ENCODE assay signal across 9 mouse cellular contexts in the genomic region with DNA sequence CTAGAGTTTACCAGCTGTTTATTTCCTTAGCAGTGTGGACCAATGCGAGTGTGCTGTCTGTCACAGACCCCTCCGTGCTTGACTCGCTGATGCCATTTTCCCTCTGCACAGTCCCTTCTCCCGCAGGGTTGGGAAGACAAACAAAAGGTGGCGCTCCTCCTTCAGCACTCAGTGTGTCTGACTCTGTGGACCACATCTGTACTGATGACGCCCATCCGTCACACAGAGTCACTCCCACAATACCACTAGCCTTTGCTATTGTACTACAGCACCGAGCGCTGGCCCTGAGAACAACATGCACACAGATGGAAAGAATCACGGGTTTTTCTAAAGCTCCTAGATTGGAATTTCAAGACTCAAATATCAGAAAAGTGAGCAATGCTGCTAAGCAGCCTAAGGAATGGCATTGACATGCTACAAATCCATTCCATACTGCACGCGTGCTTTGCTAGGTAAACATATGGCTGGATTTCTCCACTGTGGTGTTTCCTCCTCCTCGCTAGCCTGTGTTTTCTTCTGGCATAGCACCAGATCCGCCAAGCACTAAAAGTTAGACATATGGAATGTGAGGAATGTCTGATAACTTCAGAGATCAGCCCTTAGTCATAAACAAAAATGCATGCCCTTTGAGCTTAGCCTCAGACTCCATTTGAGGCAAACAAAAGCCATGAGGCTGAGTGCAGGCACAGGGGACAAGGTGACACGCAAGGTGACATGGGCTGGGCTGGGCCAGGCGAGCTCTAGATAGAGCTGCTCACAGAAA. TPM values are rescaled to one million over a fixed set of nuclear protein-coding genes. Genes with fewer than 3 reads are reported as not detected.
DNase-seq lines count a peak whose midpoint lies in the region; ATAC-seq lines count a peak whose summit lies in the region.
"Had no signal": no experiment of that assay in that cellular context is flagged by ENCODE, and none has a peak within 500 bp of the region (broad histone marks: within the 10 kb centered on the region; RNA-seq: fewer than 3 reads in every experiment).

No protein-coding gene starts in this region.

- no peaks in the 10 kb centered on the region for H3K27me3 ChIP-seq in liver, embryonic 11.5 days (replicated peaks; ENCODE audit: control insufficient read depth, insufficient read depth, low read length)
- no peaks in the 10 kb centered on the region for H3K27me3 ChIP-seq in forebrain, embryonic 13.5 days
- no peaks in the 10 kb centered on the region for H3K27me3 ChIP-seq in kidney, embryonic 16.5 days (ENCODE audit: insufficient read depth, low read length)

- no peak overlapping the region for H3K4me3 ChIP-seq in liver, embryonic 11.5 days (ENCODE audit: low read depth, low read length)
- no peak overlapping the region for H3K4me3 ChIP-seq in forebrain, embryonic 13.5 days
- H3K4me3 ChIP-seq in kidney, embryonic 16.5 days (ENCODE audit: low read length), result peak overlapping the region; percentile 26
- H3K4me3 ChIP-seq: megakaryocyte, embryonic 14.5 days had no signal

- 61% methylated on average over 16 of the region's 16 CpGs for WGBS in liver, embryonic 11.5 days
- 46% methylated on average over 16 of the region's 16 CpGs for WGBS in forebrain, embryonic 13.5 days
- WGBS in kidney, embryonic 16.5 days, result 20% methylated on average over 16 of the region's 16 CpGs

- H3K27ac ChIP-seq in liver, embryonic 11.5 days (ENCODE audit: low read depth, low read length), result no peak overlapping the region
- H3K27ac ChIP-seq in forebrain, embryonic 13.5 days, result peak overlapping the region; percentile 21; the same call in 1 of the 2 replicates
- peak overlapping the region; percentile 93 for H3K27ac ChIP-seq in kidney, embryonic 16.5 days (ENCODE audit: low read length)

- no peaks in the 10 kb centered on the region for H3K36me3 ChIP-seq in liver, embryonic 11.5 days (ENCODE audit: control insufficient read depth, insufficient read depth, low read length)
- no peaks in the 10 kb centered on the region for H3K36me3 ChIP-seq in forebrain, embryonic 13.5 days (ENCODE audit: poor library complexity, severe bottlenecking)
- H3K36me3 ChIP-seq in kidney, embryonic 16.5 days (ENCODE audit: insufficient read depth, low read length), result no peaks in the 10 kb centered on the region

- H3K9me3 ChIP-seq in liver, embryonic 11.5 days (ENCODE audit: control insufficient read depth, low read length), result no peaks in the 10 kb centered on the region
- H3K9me3 ChIP-seq in forebrain, embryonic 13.5 days (replicated peaks), result no peaks in the 10 kb centered on the region
- H3K9me3 ChIP-seq in kidney, embryonic 16.5 days (ENCODE audit: low read length), result no peaks in the 10 kb centered on the region
- H3K9me3 ChIP-seq: megakaryocyte, embryonic 14.5 days had no signal

- ATAC-seq in liver, embryonic 11.5 days (replicated peaks; ENCODE audit: low FRiP score), result no peak
- peak; percentile 61 for ATAC-seq in forebrain, embryonic 13.5 days
- peak; percentile 82 for ATAC-seq in kidney, embryonic 16.5 days (ENCODE audit: low FRiP score, low TSS enrichment)

- DNase-seq in liver, embryonic 11.5 days (ENCODE audit: low spot score), result no peak
- no peak for DNase-seq in liver
- peak; percentile 38 for DNase-seq in lung, postnatal 14 days
- DNase-seq in thymus, postnatal 14 days, result no peak
- no peak for DNase-seq in thymus, adult 18-20 months
- DNase-seq in urinary bladder, adult 2 months (ENCODE audit: low spot score), result no peak

- peak overlapping the region; percentile 5; the same call in 1 of the 2 replicates for H3K4me2 ChIP-seq in liver, embryonic 11.5 days
- H3K4me2 ChIP-seq in forebrain, embryonic 13.5 days, result no peak overlapping the region
- H3K4me2 ChIP-seq in kidney, embryonic 16.5 days (replicated peaks; ENCODE audit: low read depth, low read length), result peak overlapping the region; percentile 40

- no peak overlapping the region for H3K9ac ChIP-seq in liver, embryonic 11.5 days (ENCODE audit: low read depth, low read length)
- no peak overlapping the region for H3K9ac ChIP-seq in forebrain, embryonic 13.5 days
- 0 out of 2 replicates have a peak overlapping the region, but pooled peaks have one; percentile 9 for H3K9ac ChIP-seq in kidney, embryonic 16.5 days (replicated peaks; ENCODE audit: low read length)

- H3K4me1 ChIP-seq in liver, embryonic 11.5 days (replicated peaks; ENCODE audit: control insufficient read depth, insufficient read depth, low read length), result no peaks in the 10 kb centered on the region
- H3K4me1 ChIP-seq in forebrain, embryonic 13.5 days, result peaks cover 30% of the 10 kb centered on the region
- H3K4me1 ChIP-seq in kidney, embryonic 16.5 days (ENCODE audit: insufficient read depth, low read length), result peaks cover 65% of the 10 kb centered on the region

RNA-seq across cellular contexts. Expression of gene Wwc2, which starts 58.5 kb away (rescaled TPM):
- 6.2 and 7.3 TPM in 2 replicates for polyA plus RNA-seq in liver, embryonic 11.5 days (2014; fragmentation: Nextera tagmentation; extraction: Ambion mirVana)
- 3.5 and 4.1 TPM in 2 replicates for polyA plus RNA-seq in forebrain, embryonic 13.5 days (2015; fragmentation: Nextera tagmentation; extraction: Ambion mirVana)
- polyA plus RNA-seq in kidney, embryonic 16.5 days (2015; fragmentation: Nextera tagmentation; extraction: Ambion mirVana), result 16.7 and 17.9 TPM in 2 replicates
- 6.1 and 7.6 TPM in 2 replicates for polyA plus RNA-seq in urinary bladder, adult 2 months (2012; rRNA removed)
